Mouse (Mus musculus): ENCODE results near the gene Uimc1.

DNA sequence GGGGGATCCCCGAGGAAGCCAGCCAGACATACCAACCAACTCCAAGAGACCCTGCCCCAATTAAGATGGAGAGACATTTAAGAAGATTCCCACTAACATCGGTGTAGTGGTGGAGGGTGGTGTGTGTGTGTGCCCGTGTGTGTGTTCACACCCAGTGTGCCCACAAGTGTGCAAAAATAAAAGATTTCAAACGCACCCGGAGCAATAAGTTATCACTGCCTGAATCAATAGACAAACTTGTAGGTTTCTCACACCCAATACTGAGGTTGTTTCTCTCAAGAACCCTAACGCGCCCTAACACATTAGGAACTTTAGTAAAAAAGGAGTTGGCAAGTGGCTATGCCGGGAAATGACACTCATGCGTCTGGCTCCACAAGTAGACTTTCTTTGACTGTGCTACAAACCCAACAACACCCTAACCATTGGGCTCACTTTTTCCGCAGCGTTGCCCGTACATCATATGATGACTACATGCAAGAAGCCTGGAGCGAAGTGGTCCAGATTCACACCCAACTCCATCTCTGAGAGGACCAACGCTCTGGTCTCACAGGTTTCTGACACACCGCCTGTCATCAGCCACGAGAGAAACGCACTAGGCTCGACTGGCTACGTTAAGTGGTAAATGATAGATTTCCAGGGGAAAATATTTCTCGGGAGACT lies 904 bp downstream of the Uimc1 start:
- TF ChIP-seq CTCF (IDR thresholded peaks at IDR 0.05; ENCODE audit: extremely low read depth, insufficient read length, insufficient replicate concordance, low read depth, low read length): no peak
- no peak for TF ChIP-seq POLR2A (IDR thresholded peaks at IDR 0.05; ENCODE audit: low read depth, low read length)
